Mouse (Mus musculus) CH12.LX (cell line): ENCODE data around the gene Slc25a33. TPM values are rescaled to one million over a fixed set of nuclear protein-coding genes. Genes with fewer than 3 reads are reported as not detected.
A peak's percentile ranks its signal among the peaks of the same experiment; 100 is the strongest.

Source experiments
- DNase-seq: peaks from one replicate; pipeline ENCODE4 v3.0.0-alpha.2; 2013; ENCODE audit errors: extremely low read depth
- H3K27ac ChIP-seq: 2 replicates; pipeline ENCODE4 v1.5.1; 2012; ENCODE audit warnings: low read depth, mild to moderate bottlenecking, control low read depth, moderate library complexity; ENCODE audit not compliant: insufficient read depth
- H3K27me3 ChIP-seq: replicated peaks from 2 replicates; pipeline ENCODE3; 2012; ENCODE audit warnings: inconsistent platforms
- H3K36me3 ChIP-seq, 2 experiments: replicated peaks in 1 of 2; 2 replicates each; pipeline versions ENCODE3 to v1.6.1; 2012; ENCODE audit warnings: inconsistent platforms in 1 of 2, low read length in 1 of 2, mild to moderate bottlenecking in 1 of 2, mixed read lengths in 1 of 2, moderate library complexity in 1 of 2; ENCODE audit not compliant: control insufficient read depth in 1 of 2, insufficient read depth in 1 of 2
- H3K4me1 ChIP-seq, 2 experiments: 2 replicates each; pipeline ENCODE4 v1.6.1; 2012; ENCODE audit warnings: inconsistent platforms in 1 of 2, moderate library complexity in 1 of 2; ENCODE audit not compliant: insufficient read depth in 2 of 2, control insufficient read depth in 1 of 2
- H3K4me2 ChIP-seq: 2 replicates; pipeline ENCODE4 v1.6.1; 2012; ENCODE audit warnings: low read depth, mild to moderate bottlenecking, control low read depth; ENCODE audit not compliant: poor library complexity, insufficient read depth, severe bottlenecking
- H3K4me3 ChIP-seq, 3 experiments: fragments of 150-350 bp in 1 of 3; sonication (generic) in 1 of 3; replicated peaks in 1 of 3; 2 replicates each; pipeline versions ENCODE3 to v1.5.1; 2011 to 2012; ENCODE audit warnings: low read depth in 2 of 3, low read length in 2 of 3, mild to moderate bottlenecking in 2 of 3, moderate library complexity in 2 of 3, control low read depth in 1 of 3, improper control_type of control experiment in 1 of 3, inconsistent platforms in 1 of 3, mixed read lengths in 1 of 3; ENCODE audit not compliant: poor library complexity in 1 of 3
- H3K79me2 ChIP-seq: replicated peaks from 2 replicates; pipeline ENCODE4 v1.6.1; 2012; ENCODE audit warnings: mild to moderate bottlenecking, moderate library complexity; ENCODE audit not compliant: control insufficient read depth, poor library complexity, insufficient read depth, severe bottlenecking; ENCODE audit errors: extremely low read depth
- H3K9ac ChIP-seq: 2 replicates; pipeline ENCODE4 v1.6.1; 2012; ENCODE audit warnings: low read depth, mild to moderate bottlenecking, control low read depth, moderate library complexity; ENCODE audit not compliant: insufficient read depth
- H3K9me3 ChIP-seq: replicated peaks from 2 replicates; pipeline ENCODE3; 2012; ENCODE audit warnings: low read length, inconsistent platforms, mixed read lengths
- BHLHE40 ChIP-seq: IDR thresholded peaks from 2 replicates; pipeline ENCODE4 v1.6.1; 2011; ENCODE audit warnings: mild to moderate bottlenecking, low read depth, low read length, improper control_type of control experiment
- CHD1 ChIP-seq: IDR thresholded peaks from 2 replicates; pipeline ENCODE4 v1.6.1; 2012; ENCODE audit warnings: low read depth, low read length, improper control_type of control experiment, inconsistent platforms
- CHD2 ChIP-seq: IDR thresholded peaks from 2 replicates; pipeline ENCODE4 v1.6.1; 2011; ENCODE audit warnings: low read length, improper control_type of control experiment
- CTCF ChIP-seq, 2 experiments: IDR thresholded peaks in 1 of 2; conservative IDR thresholded peaks in 1 of 2; 2 replicates each; pipeline ENCODE4 v1.5.1; 2011 to 2012; ENCODE audit warnings: low read depth in 2 of 2, low read length in 2 of 2, improper control_type of control experiment in 1 of 2, inconsistent platforms in 1 of 2, mild to moderate bottlenecking in 1 of 2, moderate library complexity in 1 of 2
- E2F4 ChIP-seq: IDR thresholded peaks from 2 replicates; pipeline ENCODE4 v1.6.1; 2011; ENCODE audit warnings: low read depth, low read length, improper control_type of control experiment; ENCODE audit not compliant: insufficient replicate concordance
- ELF1 ChIP-seq: IDR thresholded peaks from 2 replicates; pipeline ENCODE4 v1.6.1; 2014; ENCODE audit warnings: low read depth, mild to moderate bottlenecking, inconsistent platforms, low read length, improper control_type of control experiment
- EP300 ChIP-seq: IDR thresholded peaks from 2 replicates; pipeline ENCODE4 v1.6.1; 2011; ENCODE audit warnings: low read length, improper control_type of control experiment
- ETS1 ChIP-seq: conservative IDR thresholded peaks from 2 replicates; pipeline ENCODE4 v1.6.1; 2012; ENCODE audit warnings: low read depth, mild to moderate bottlenecking, inconsistent platforms, low read length, improper control_type of control experiment, moderate library complexity
- GABPA ChIP-seq: IDR thresholded peaks from 2 replicates; pipeline ENCODE4 v1.6.1; 2012; ENCODE audit warnings: low read depth, low read length, improper control_type of control experiment, inconsistent platforms; ENCODE audit not compliant: insufficient replicate concordance
- HCFC1 ChIP-seq: IDR thresholded peaks from 2 replicates; pipeline ENCODE4 v1.6.1; 2012; ENCODE audit warnings: low read depth, mild to moderate bottlenecking, inconsistent platforms, low read length, improper control_type of control experiment
- IRF4 ChIP-seq: IDR thresholded peaks from 2 replicates; pipeline ENCODE4 v1.6.1; 2014; ENCODE audit warnings: low read depth, mild to moderate bottlenecking, inconsistent platforms, low read length, improper control_type of control experiment
- JUN ChIP-seq: IDR thresholded peaks from 2 replicates; pipeline ENCODE4 v1.6.1; 2011; ENCODE audit warnings: low read depth, mild to moderate bottlenecking, low read length, improper control_type of control experiment, moderate library complexity; ENCODE audit not compliant: insufficient read depth
- JUND ChIP-seq: conservative IDR thresholded peaks from 2 replicates; pipeline ENCODE4 v1.6.1; 2011; ENCODE audit warnings: low read depth, low read length, improper control_type of control experiment
- KAT2A ChIP-seq: IDR thresholded peaks from 2 replicates; pipeline ENCODE4 v1.6.1; 2012; ENCODE audit warnings: low read length, improper control_type of control experiment, inconsistent platforms; ENCODE audit not compliant: insufficient replicate concordance
- MAFK ChIP-seq: IDR thresholded peaks from 2 replicates; pipeline ENCODE4 v1.6.1; 2011; ENCODE audit warnings: low read length, improper control_type of control experiment; ENCODE audit not compliant: insufficient replicate concordance
- MAX ChIP-seq: IDR thresholded peaks from 2 replicates; pipeline ENCODE4 v1.6.1; 2011; ENCODE audit warnings: low read length, improper control_type of control experiment
- MAZ ChIP-seq: IDR thresholded peaks from 2 replicates; pipeline ENCODE4 v1.6.1; 2012; ENCODE audit warnings: low read depth, mild to moderate bottlenecking, inconsistent platforms, low read length, improper control_type of control experiment, moderate library complexity
- MEF2A ChIP-seq: IDR thresholded peaks from 2 replicates; pipeline ENCODE4 v1.6.1; 2014; ENCODE audit warnings: low read depth, mild to moderate bottlenecking, inconsistent platforms, low read length, improper control_type of control experiment, borderline replicate concordance
- MXI1 ChIP-seq: IDR thresholded peaks from 2 replicates; pipeline ENCODE4 v1.6.1; 2011; ENCODE audit warnings: mild to moderate bottlenecking, low read depth, low read length, improper control_type of control experiment
- MYC ChIP-seq: IDR thresholded peaks from 2 replicates; pipeline ENCODE4 v1.6.1; 2011; ENCODE audit warnings: low read depth, mild to moderate bottlenecking, improper control_type of control experiment, low read length
- NELFE ChIP-seq: IDR thresholded peaks from 2 replicates; pipeline ENCODE4 v1.6.1; 2011; ENCODE audit warnings: low read depth, low read length, improper control_type of control experiment
- NRF1 ChIP-seq: IDR thresholded peaks from 2 replicates; pipeline ENCODE4 v1.6.1; 2014; ENCODE audit warnings: low read depth, mild to moderate bottlenecking, inconsistent platforms, low read length, improper control_type of control experiment, moderate library complexity
- PAX5 ChIP-seq: IDR thresholded peaks from 2 replicates; pipeline ENCODE4 v1.6.1; 2012; ENCODE audit warnings: low read length, inconsistent platforms, mixed read lengths
- POLR2A ChIP-seq: IDR thresholded peaks from 2 replicates; pipeline ENCODE4 v1.6.1; 2011; ENCODE audit warnings: low read depth, mild to moderate bottlenecking, improper control_type of control experiment, low read length
- POLR2AphosphoS2 ChIP-seq: IDR thresholded peaks from 2 replicates; pipeline ENCODE4 v1.6.1; 2011; ENCODE audit warnings: low read depth, low read length, improper control_type of control experiment
- RAD21 ChIP-seq: IDR thresholded peaks from 2 replicates; pipeline ENCODE4 v1.6.1; 2011; ENCODE audit warnings: low read depth, mild to moderate bottlenecking, low read length, improper control_type of control experiment, moderate library complexity
- RCOR1 ChIP-seq: conservative IDR thresholded peaks from 2 replicates; pipeline ENCODE4 v1.6.1; 2012; ENCODE audit warnings: low read depth, mild to moderate bottlenecking, inconsistent platforms, low read length, improper control_type of control experiment
- SIN3A ChIP-seq: IDR thresholded peaks from 2 replicates; pipeline ENCODE4 v1.6.1; 2012; ENCODE audit warnings: low read length, improper control_type of control experiment, inconsistent platforms
- SMC3 ChIP-seq: IDR thresholded peaks from 2 replicates; pipeline ENCODE4 v1.6.1; 2011; ENCODE audit warnings: low read depth, low read length, improper control_type of control experiment
- TBP ChIP-seq: conservative IDR thresholded peaks from 2 replicates; pipeline ENCODE4 v1.6.1; 2011; ENCODE audit warnings: low read depth, low read length, improper control_type of control experiment
- TCF12 ChIP-seq: IDR thresholded peaks from 2 replicates; pipeline ENCODE4 v1.6.1; 2014; ENCODE audit warnings: low read depth, mild to moderate bottlenecking, inconsistent platforms, low read length, improper control_type of control experiment
- UBTF ChIP-seq: IDR thresholded peaks from 2 replicates; pipeline ENCODE4 v1.6.1; 2012; ENCODE audit warnings: low read depth, mild to moderate bottlenecking, inconsistent platforms, low read length, improper control_type of control experiment, moderate library complexity
- USF1 ChIP-seq: IDR thresholded peaks from 2 replicates; pipeline ENCODE4 v1.6.1; 2014; ENCODE audit warnings: low read depth, mild to moderate bottlenecking, inconsistent platforms, low read length, improper control_type of control experiment
- USF2 ChIP-seq: conservative IDR thresholded peaks from 2 replicates; pipeline ENCODE4 v1.6.1; 2011; ENCODE audit warnings: low read depth, low read length, improper control_type of control experiment
- ZC3H11A ChIP-seq: IDR thresholded peaks from 2 replicates; pipeline ENCODE4 v1.6.1; 2012; ENCODE audit warnings: low read depth, mild to moderate bottlenecking, inconsistent platforms, low read length, improper control_type of control experiment
- ZKSCAN1 ChIP-seq: IDR thresholded peaks from 2 replicates; pipeline ENCODE4 v1.6.1; 2012; ENCODE audit warnings: low read depth, inconsistent platforms, low read length, improper control_type of control experiment, borderline replicate concordance
- ZMIZ1 ChIP-seq: IDR thresholded peaks from 2 replicates; pipeline ENCODE4 v1.6.1; 2012; ENCODE audit warnings: low read depth, mild to moderate bottlenecking, inconsistent platforms, low read length, improper control_type of control experiment
- ZNF384 ChIP-seq: IDR thresholded peaks from 2 replicates; pipeline ENCODE4 v1.6.1; 2012; ENCODE audit warnings: low read depth, low read length, improper control_type of control experiment, inconsistent platforms
- dilution Hi-C: fragments of 300-500 bp; cut with MboI; formaldehyde crosslinking; loops from 2 replicates; pipeline ENCODE4 v1.14.3; 2020; ENCODE audit warnings: low sequenced_read_pairs; ENCODE audit not compliant: extremely low pct_unique_long_range_greater_than_20kb, extremely low pct_ligation_motif_present
- in situ Hi-C: fragments of 300-500 bp; cut with MboI; formaldehyde crosslinking; loops from 3 replicates; pipeline ENCODE4 v1.14.3; 2019; ENCODE audit warnings: low sequenced_read_pairs, low pct_ligation_motif_present, low pct_unique_long_range_greater_than_20kb, mixed read lengths
- polyA plus RNA-seq: library from polyadenylated mRNA; unstranded; fragments of >175 nt; gene quantifications from 2 replicates; pipeline ENCODE4 v1.2.1, GENCODE M21; 2012; ENCODE audit warnings: low read depth; ENCODE audit not compliant: insufficient read length
- total RNA-seq, 2 experiments: library from RNA; depleted of rRNA; stranded (reverse); fragments of 300-350 nt in 1 of 2; fragments of >200 nt in 1 of 2; gene quantifications; 2 replicates each; pipeline ENCODE4 v1.2.3; 2012 to 2014

Slc25a33 gene
- total and polyA plus RNA-seq, 3 experiments, result 25.3 to 35.5 (median 32.4) TPM

GRCm38 (mm10) chr4:149780565-149781356 is 6.7 kb upstream of the Slc25a33 start:
- Histone ChIP-seq H3K4me3 (peak overlapping the region; percentile 14 to 57 (median 48)), H3K36me3 (peaks cover 0 to 6% of the 10 kb centered on the region in 2 experiments), H3K27ac (peak overlapping the region; percentile 74), H3K9me3 (no peaks in the 10 kb centered on the region)
- dilution Hi-C loops, result loop anchor here (25.0 kb wide), 1 partner anchor 182 kb away; the partner anchor contains the start of gene Spsb1
- TF ChIP-seq JUN, result peak; percentile 74
- TF ChIP-seq MYC, result peak; percentile 68; the same call in 1 of the 2 replicates
- peak; percentile 74; the same call in 1 of the 2 replicates for TF ChIP-seq MAX
- TF ChIP-seq EP300, result peak; percentile 81
- peak; percentile 52 for TF ChIP-seq POLR2A
- TF ChIP-seq MEF2A, result peak; percentile 76; the same call in 1 of the 2 replicates
- TF ChIP-seq ZMIZ1, result peak; percentile 67; the same call in 1 of the 2 replicates
- peak; percentile 83; the same call in 1 of the 2 replicates for TF ChIP-seq JUND
- 0 out of 2 replicates have a peak, but pooled peaks have one; percentile 63 for TF ChIP-seq KAT2A
- TF ChIP-seq NRF1, result peak; percentile 86
- peak; percentile 70 for TF ChIP-seq MXI1
- TF ChIP-seq ZNF384, result peak; percentile 21; the same call in 1 of the 2 replicates
- TF ChIP-seq SMC3, result no peak
- TF ChIP-seq ELF1, result peak; percentile 60; the same call in 1 of the 2 replicates
- peak; percentile 69 for TF ChIP-seq CHD2
- TF ChIP-seq IRF4, result peak; percentile 64
- no peak for TF ChIP-seq UBTF
- peak; percentile 67 for TF ChIP-seq TCF12
- peak; percentile 63 for TF ChIP-seq TBP
- TF ChIP-seq BHLHE40, result peak; percentile 49
- peak; percentile 68 for TF ChIP-seq GABPA
- no peak for TF ChIP-seq CHD1
- TF ChIP-seq ETS1, result peak; percentile 98
- no peak for TF ChIP-seq CTCF (conservative IDR thresholded peaks at IDR 0.05 in 1 of 2, IDR thresholded peaks at IDR 0.05 in 1 of 2; ENCODE audit: low read depth in 2 of 2, low read length in 2 of 2)
- TF ChIP-seq NELFE, result peak; percentile 54; the same call in 1 of the 2 replicates
- TF ChIP-seq ZKSCAN1, result no peak
- TF ChIP-seq ZC3H11A, result no peak
- TF ChIP-seq USF1, result no peak
- TF ChIP-seq RCOR1, result no peak
- TF ChIP-seq HCFC1, result peak; percentile 64
- TF ChIP-seq MAFK, result peak; percentile 99
- no peak for TF ChIP-seq MAZ
- TF ChIP-seq USF2, result no peak
- no peak for TF ChIP-seq PAX5
- no peak for TF ChIP-seq POLR2AphosphoS2
- TF ChIP-seq RAD21, result no peak
- no peak for TF ChIP-seq E2F4
- TF ChIP-seq SIN3A, result peak; percentile 83
- TF ChIP-seq, all 38 proteins: peak for 24
- H3K4me2 ChIP-seq, result peak overlapping the region; percentile 69
- no peaks in the 10 kb centered on the region for H3K79me2 ChIP-seq
- H3K4me1 ChIP-seq, result peaks cover 22 to 29% of the 10 kb centered on the region in 2 experiments
- H3K9ac ChIP-seq, result peak overlapping the region; percentile 52; the same call in 1 of the 2 replicates
- H3K27me3 ChIP-seq, result no peaks in the 10 kb centered on the region
- in situ Hi-C loops, result no loop called here
- peak; percentile 96 for DNase-seq
